Mouse (Mus musculus) retina, adult 2 months (tissue): ENCODE measurements around the gene Dscaml1.
A peak's percentile ranks its signal among the peaks of the same experiment; 100 is the strongest.

Experiments
- DNase-seq: peaks from one replicate; pipeline ENCODE4 v3.0.0-alpha.2; 2012; ENCODE audit warnings: low read depth, low spot score

The Dscaml1 gene

GRCm38 (mm10) chr9:45682461-45682998 is 256.1 kb downstream of the Dscaml1 start:
- no peak for DNase-seq

- DNase-seq = no peak
These were observed 267.2 kb downstream of the Dscaml1 start for GRCm38 (mm10) chr9:45693424-45694237.

GRCm38 (mm10) chr9:45694256-45694655 is 267.8 kb downstream of the Dscaml1 start:
- DNase-seq = no peak

DNA sequence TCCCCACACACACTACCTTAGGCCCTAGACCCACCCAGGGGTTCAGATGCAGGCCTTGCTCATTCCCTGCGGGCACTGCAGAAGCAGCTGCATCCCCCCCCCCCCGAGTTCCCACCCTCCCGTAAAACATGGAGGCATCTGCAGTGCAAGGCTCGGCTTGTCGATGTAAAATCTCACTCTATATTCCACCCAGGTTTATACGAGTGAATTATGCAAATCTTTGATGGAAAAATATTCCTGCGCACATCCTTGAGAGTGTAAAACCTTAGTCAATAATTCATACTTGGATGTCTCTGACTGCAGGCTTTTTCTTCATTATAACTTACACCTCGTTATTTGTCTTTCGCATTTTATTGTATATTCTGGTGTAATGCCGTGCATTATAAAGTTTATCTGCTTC is 272.7 kb downstream of the Dscaml1 start:
- DNase-seq = no peak

DNA sequence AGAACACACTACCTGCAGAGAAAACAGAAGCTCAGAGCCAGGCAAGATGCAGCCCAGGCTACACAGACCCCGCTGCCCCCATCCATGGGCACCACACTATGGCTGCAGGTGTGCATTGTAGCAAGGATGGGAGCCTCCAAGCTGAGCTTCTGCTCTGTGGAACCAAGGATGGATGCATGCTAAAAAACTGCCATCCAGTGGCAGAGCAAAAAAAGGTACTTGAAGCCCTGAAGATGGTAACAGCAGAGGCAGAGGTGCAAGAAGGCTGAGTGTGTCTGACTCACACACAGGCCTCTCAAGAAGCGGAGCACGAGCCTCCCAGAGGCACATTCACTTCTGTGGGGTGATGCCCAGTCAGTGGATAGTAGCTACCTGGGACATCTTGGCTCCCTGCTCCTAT is 276.8 kb downstream of the Dscaml1 start:
- no peak for DNase-seq

GRCm38 (mm10) chr9:45704441-45704840 is 278.0 kb downstream of the Dscaml1 start:
- no peak for DNase-seq

DNA sequence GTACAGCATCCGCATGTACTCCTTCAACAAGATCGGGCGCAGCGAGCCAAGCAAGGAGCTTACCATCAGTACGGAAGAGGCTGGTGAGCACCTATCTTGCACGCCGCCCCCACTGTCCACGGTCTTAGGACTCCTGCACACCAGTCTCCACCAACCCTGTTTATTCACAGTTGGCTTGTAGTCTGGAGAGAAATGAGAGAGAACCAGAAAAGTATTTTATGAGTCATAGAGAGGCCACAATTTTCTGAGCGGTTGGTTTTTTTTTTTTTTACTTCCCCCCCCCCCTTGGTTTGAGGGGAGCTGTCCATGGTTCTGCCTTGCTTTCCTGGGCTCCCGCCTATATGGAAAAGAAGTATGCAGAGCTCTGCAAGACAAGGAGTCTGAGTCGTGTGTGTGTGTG is 283.9 kb downstream of the Dscaml1 start:
- no peak for DNase-seq

DNA sequence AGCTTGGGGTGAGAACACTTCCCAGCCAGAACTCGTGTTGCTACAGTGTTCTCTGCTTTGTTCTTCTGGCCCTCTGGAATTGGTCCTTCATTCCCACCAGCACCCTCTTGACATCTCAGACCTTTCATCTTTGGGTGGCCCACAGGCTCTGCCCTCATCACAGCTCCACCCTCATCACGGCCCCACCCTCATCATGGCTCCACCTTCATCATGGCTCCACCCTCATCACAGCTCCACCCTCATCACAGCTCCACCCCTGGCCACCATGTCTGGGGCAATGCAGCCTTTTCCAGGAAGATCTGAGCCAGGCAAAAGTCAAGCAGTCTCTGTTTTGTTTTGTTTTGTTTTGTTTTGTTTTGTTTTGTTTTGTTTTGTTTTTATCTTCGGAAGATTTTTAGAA is 289.0 kb downstream of the Dscaml1 start:
- DNase-seq = no peak

DNA sequence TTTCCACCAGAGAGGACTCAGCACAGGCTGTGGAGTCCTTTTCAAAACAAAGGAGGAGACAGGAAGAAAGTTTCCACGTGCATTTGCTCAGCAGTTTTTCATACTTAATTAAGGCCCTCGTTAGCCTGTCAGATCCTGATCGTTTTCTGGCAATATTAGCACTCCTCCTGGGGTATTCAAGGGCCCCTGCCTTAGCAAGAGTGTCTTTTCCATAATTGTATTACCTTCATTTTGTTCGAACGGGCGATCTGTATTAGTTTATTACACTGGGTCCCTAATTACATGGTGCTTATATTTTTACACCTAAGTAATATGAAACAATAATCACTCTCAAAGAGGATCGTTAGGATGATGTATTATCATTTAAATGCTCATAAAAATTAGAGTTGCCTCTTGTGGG is 293.6 kb downstream of the Dscaml1 start:
- DNase-seq = no peak

DNA sequence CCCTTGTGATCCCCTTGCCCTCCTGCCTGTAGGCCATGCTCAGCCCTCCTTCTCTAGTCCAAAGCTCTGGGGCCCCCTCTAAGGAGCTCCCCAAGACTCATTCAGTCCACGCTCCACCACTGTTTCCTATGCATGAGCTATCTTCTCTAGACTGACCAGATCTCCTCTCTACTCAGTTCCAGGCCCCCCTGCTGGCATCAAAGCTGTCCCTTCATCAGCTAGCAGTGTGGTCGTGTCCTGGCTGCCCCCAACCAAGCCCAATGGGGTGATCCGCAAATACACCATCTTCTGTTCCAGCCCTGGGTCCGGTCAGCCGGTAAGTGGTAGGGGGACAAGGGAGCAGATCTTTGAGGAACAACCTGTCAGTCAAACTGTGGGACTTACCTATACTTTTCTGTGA is 305.4 kb downstream of the Dscaml1 start:
- no peak for DNase-seq

- DNase-seq = no peak
These were observed 306.8 kb downstream of the Dscaml1 start for GRCm38 (mm10) chr9:45733246-45733645.

DNA sequence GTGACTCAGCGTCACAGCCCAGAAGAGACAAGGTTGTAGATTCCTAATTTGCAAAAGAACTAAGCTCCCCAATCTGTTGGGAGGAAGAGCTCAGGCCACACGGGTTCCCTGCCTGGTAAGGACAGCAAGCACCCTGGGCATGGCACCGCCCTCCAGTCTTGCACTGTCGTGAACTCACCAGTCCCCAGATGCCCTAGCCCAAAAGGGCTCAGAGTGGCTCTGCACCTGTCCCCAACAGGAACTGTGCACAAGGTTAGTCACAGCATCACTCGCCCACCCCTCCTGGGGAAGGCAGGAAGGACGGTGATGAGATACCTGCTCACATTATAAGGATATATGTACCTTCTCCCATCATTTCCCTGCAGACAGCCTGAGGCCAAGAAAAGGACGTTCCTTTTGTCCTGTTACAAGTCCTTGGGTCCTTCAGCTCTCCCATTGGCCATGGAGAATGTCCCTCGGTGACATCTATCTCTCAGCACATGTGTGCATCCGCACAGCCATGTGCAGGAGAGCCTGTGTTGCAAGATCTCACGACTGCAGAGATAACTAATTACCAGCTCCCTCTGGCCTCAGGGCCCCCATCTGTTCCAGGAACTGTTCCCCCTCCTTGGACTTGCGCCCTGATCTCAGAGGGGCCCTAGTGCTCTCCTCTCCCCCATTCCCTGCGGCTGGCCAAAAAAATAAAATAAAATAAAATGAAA is 312.7 kb downstream of the Dscaml1 start:
- no peak for DNase-seq

- no peak for DNase-seq
These were observed 313.5 kb downstream of the Dscaml1 start for GRCm38 (mm10) chr9:45739702-45740583.

DNA sequence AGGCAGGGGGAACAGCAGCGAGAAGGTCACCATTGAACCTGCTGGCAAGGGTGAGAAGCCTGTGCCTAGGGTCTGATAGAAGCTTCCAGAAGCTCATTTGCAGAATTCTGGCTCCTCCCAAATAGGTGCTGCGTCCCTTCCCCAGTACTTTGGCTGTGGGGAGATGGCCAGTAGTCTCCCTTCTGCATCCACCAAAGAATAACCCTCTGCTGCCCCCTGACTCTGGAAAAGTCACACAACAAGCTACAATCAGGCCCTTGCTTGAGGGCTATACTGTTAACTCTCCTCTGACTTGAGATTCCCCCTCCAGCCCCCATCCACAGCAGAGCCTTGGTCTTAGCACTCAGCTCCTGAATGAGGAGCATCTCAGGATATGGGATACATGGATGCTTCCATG is 314.2 kb downstream of the Dscaml1 start:
- no peak for DNase-seq

DNA sequence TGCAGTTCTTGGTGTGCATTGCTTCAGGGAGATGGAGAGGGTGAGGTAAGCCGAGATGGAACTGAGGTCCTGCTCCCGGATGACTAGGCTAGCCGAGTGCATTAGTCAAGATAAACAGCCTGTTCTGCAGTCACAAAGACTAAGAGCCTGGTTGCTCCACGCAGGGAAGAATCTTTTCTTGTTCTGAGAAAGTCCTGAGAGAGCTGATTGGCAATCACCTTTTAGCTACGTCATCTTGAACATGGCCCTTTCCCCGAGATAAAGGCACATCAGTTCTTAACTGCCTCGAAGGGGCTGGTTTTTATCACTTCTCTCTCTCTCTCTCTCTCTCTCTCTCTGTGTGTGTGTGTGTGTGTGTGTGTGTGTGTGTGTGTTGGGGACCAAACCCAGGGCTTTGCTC is 319.0 kb downstream of the Dscaml1 start:
- DNase-seq = no peak

DNA sequence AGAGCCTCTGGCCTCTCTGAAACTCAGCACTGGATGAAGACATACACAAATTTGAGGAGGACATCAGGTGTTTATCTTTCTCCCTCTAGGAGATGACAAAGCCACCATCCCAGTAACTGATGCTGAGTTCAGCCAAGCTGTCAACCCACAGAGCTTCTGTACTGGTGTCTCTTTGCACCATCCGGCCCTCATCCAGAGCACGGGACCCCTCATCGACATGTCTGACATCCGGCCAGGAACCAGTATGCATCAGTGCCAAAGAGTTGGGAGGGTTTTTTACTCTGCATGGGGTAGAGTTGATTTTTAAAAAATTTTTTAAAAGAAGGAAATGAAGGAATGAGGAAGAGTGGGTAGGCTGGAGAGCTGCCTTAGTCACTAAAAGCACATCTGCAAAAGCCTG is 323.5 kb downstream of the Dscaml1 start:
- DNase-seq = no peak

DNA sequence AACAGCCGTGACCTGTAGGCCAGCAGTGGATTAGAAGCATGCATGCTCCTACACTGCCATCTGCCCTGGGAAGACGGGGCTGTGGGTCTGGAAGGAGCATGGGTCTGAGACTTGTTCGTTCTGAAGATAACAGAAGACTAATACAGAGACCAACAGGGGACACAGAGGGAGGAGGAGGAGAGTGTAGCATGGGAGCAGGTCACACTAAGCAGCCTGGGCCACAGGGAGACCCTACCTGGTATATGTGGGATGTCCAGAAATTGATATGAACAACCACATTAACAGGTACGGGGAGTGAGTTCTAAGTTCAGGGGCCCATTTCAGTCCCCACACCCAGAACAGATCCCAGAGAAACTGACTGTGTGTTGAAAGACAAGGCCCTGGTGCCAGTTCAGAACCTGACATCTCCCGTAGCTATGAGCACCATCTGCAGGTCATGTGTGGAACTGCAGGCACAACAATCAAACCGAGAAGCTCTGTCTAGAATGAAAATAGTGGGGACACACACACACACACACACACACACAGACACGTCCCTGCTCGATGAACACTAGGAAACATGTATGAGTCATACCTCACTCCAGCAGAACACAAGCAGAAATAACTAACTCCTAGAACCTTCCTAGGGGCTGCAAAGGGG is 328.1 kb downstream of the Dscaml1 start:
- peak; percentile 60 for DNase-seq

DNA sequence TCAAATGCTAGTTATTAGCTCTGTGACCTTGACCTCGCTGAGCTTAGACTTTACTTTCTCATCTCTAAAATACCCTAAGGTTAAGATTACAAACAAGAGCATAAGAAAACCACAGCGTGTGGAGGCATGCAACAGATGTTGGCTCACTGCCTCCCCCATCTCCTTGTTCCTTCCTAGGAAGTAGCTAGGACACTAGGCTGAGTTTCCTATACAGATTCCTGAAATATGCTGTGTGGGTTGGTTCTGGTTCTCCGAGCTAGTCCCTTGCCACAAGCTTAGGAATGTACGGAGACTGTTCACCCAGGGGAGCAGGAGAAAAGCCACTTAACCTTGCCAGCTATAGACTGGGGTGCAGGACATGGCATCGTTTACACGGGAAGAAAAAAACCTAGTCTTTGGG is 339.8 kb downstream of the Dscaml1 start:
- DNase-seq = no peak

- DNase-seq = no peak
These were observed 340.7 kb downstream of the Dscaml1 start for GRCm38 (mm10) chr9:45767155-45767554.

- no peak for DNase-seq
These were observed 342.0 kb downstream of the Dscaml1 start for GRCm38 (mm10) chr9:45768421-45768820.

GRCm38 (mm10) chr9:45769596-45769995 is 343.2 kb downstream of the Dscaml1 start:
- no peak for DNase-seq
